Mouse (Mus musculus): ENCODE measurements around the gene Eef2. TPM values are rescaled to one million over a fixed set of nuclear protein-coding genes. Genes with fewer than 3 reads are reported as not detected.

Gene Eef2
- polyA plus RNA-seq, 1 experiment: 2,442 TPM

- no peak for TF ChIP-seq CTCF (IDR thresholded peaks at IDR 0.05; ENCODE audit: low read depth, low read length)
- no peak for TF ChIP-seq POLR2A (IDR thresholded peaks at IDR 0.05; ENCODE audit: insufficient read depth, low read length)
- no peak for TF ChIP-seq EP300 (IDR thresholded peaks at IDR 0.05; ENCODE audit: insufficient read depth, low read depth, low read length)
- H3K4me1 ChIP-seq (ENCODE audit: control insufficient read depth, insufficient read depth, low read length): no peaks in the 10 kb centered on the region
- H3K27me3 ChIP-seq (ENCODE audit: control insufficient read depth, insufficient read depth, low read length, poor library complexity, severe bottlenecking): no peaks in the 10 kb centered on the region
- H3K9me3 ChIP-seq (replicated peaks; ENCODE audit: control insufficient read depth, insufficient read depth, low read length, poor library complexity, severe bottlenecking): no peaks in the 10 kb centered on the region
- peak overlapping the region; percentile 26 for H3K4me3 ChIP-seq (ENCODE audit: low read depth, low read length)
- H3K9ac ChIP-seq (ENCODE audit: low read depth, poor library complexity, severe bottlenecking): peak overlapping the region; percentile 69
- H3K27ac ChIP-seq (ENCODE audit: insufficient read depth, low read length): peak overlapping the region; percentile 22
- H3K36me3 ChIP-seq (ENCODE audit: control insufficient read depth, insufficient read depth, low read length, poor library complexity, severe bottlenecking): peaks cover 31% of the 10 kb centered on the region
These were observed 31.8 kb upstream of the Eef2 start for GRCm38 (mm10) chr10:81144667-81145066.

GRCm38 (mm10) chr10:81145307-81145706 lies 31.1 kb upstream of the Eef2 start:
- peak overlapping the region; percentile 26 for H3K4me3 ChIP-seq (ENCODE audit: low read depth, low read length)
- peak overlapping the region; percentile 22 for H3K27ac ChIP-seq (ENCODE audit: insufficient read depth, low read length)
- TF ChIP-seq EP300 (IDR thresholded peaks at IDR 0.05; ENCODE audit: insufficient read depth, low read depth, low read length): no peak
- TF ChIP-seq POLR2A (IDR thresholded peaks at IDR 0.05; ENCODE audit: insufficient read depth, low read length): no peak
- no peak for TF ChIP-seq CTCF (IDR thresholded peaks at IDR 0.05; ENCODE audit: low read depth, low read length)
- H3K27me3 ChIP-seq (ENCODE audit: control insufficient read depth, insufficient read depth, low read length, poor library complexity, severe bottlenecking): no peaks in the 10 kb centered on the region
- H3K4me1 ChIP-seq (ENCODE audit: control insufficient read depth, insufficient read depth, low read length): no peaks in the 10 kb centered on the region
- peak overlapping the region; percentile 69 for H3K9ac ChIP-seq (ENCODE audit: low read depth, poor library complexity, severe bottlenecking)
- H3K9me3 ChIP-seq (replicated peaks; ENCODE audit: control insufficient read depth, insufficient read depth, low read length, poor library complexity, severe bottlenecking): no peaks in the 10 kb centered on the region
- peaks cover 31% of the 10 kb centered on the region for H3K36me3 ChIP-seq (ENCODE audit: control insufficient read depth, insufficient read depth, low read length, poor library complexity, severe bottlenecking)

GRCm38 (mm10) chr10:81145778-81146177 lies 30.7 kb upstream of the Eef2 start:
- no peaks in the 10 kb centered on the region for H3K4me1 ChIP-seq (ENCODE audit: control insufficient read depth, insufficient read depth, low read length)

GRCm38 (mm10) chr10:81146296-81146695 lies 30.1 kb upstream of the Eef2 start:
- Histone ChIP-seq H3K9me3 (replicated peaks; ENCODE audit: control insufficient read depth, insufficient read depth, low read length, poor library complexity, severe bottlenecking) (no peaks in the 10 kb centered on the region), H3K9ac (ENCODE audit: low read depth, poor library complexity, severe bottlenecking) (peak overlapping the region; percentile 69), H3K36me3 (ENCODE audit: control insufficient read depth, insufficient read depth, low read length, poor library complexity, severe bottlenecking) (peaks cover 31% of the 10 kb centered on the region), H3K27ac (ENCODE audit: insufficient read depth, low read length) (peak overlapping the region; percentile 44), H3K4me3 (ENCODE audit: low read depth, low read length) (peak overlapping the region; percentile 21), H3K4me1 (ENCODE audit: control insufficient read depth, insufficient read depth, low read length) (no peaks in the 10 kb centered on the region), H3K27me3 (ENCODE audit: control insufficient read depth, insufficient read depth, low read length, poor library complexity, severe bottlenecking) (no peaks in the 10 kb centered on the region)
- TF ChIP-seq CTCF (IDR thresholded peaks at IDR 0.05; ENCODE audit: low read depth, low read length) (no peak), EP300 (IDR thresholded peaks at IDR 0.05; ENCODE audit: insufficient read depth, low read depth, low read length) (no peak), POLR2A (IDR thresholded peaks at IDR 0.05; ENCODE audit: insufficient read depth, low read length) (no peak)

More at GRCm38 (mm10) chr10:81145778-81146177, 30.7 kb upstream of the Eef2 start:
- H3K9ac ChIP-seq (ENCODE audit: low read depth, poor library complexity, severe bottlenecking): peak overlapping the region; percentile 69; the same call in 1 of the 2 replicates
- peak overlapping the region; percentile 43 for H3K27ac ChIP-seq (ENCODE audit: insufficient read depth, low read length)
- TF ChIP-seq CTCF (IDR thresholded peaks at IDR 0.05; ENCODE audit: low read depth, low read length) (no peak), EP300 (IDR thresholded peaks at IDR 0.05; ENCODE audit: insufficient read depth, low read depth, low read length) (peak; percentile 81; the same call in 1 of the 2 replicates), POLR2A (IDR thresholded peaks at IDR 0.05; ENCODE audit: insufficient read depth, low read length) (no peak)
- H3K27me3 ChIP-seq (ENCODE audit: control insufficient read depth, insufficient read depth, low read length, poor library complexity, severe bottlenecking): no peaks in the 10 kb centered on the region
- peak overlapping the region; percentile 26 for H3K4me3 ChIP-seq (ENCODE audit: low read depth, low read length)
- no peaks in the 10 kb centered on the region for H3K9me3 ChIP-seq (replicated peaks; ENCODE audit: control insufficient read depth, insufficient read depth, low read length, poor library complexity, severe bottlenecking)
- peaks cover 31% of the 10 kb centered on the region for H3K36me3 ChIP-seq (ENCODE audit: control insufficient read depth, insufficient read depth, low read length, poor library complexity, severe bottlenecking)

- H3K4me1 ChIP-seq (ENCODE audit: control insufficient read depth, insufficient read depth, low read length): no peaks in the 10 kb centered on the region
- no peak overlapping the region for H3K9ac ChIP-seq (ENCODE audit: low read depth, poor library complexity, severe bottlenecking)
- H3K27ac ChIP-seq (ENCODE audit: insufficient read depth, low read length): no peak overlapping the region
- H3K4me3 ChIP-seq (ENCODE audit: low read depth, low read length): no peak overlapping the region
- TF ChIP-seq CTCF (IDR thresholded peaks at IDR 0.05; ENCODE audit: low read depth, low read length): no peak
- TF ChIP-seq EP300 (IDR thresholded peaks at IDR 0.05; ENCODE audit: insufficient read depth, low read depth, low read length): no peak
- TF ChIP-seq POLR2A (IDR thresholded peaks at IDR 0.05; ENCODE audit: insufficient read depth, low read length): no peak
- H3K27me3 ChIP-seq (ENCODE audit: control insufficient read depth, insufficient read depth, low read length, poor library complexity, severe bottlenecking): no peaks in the 10 kb centered on the region
- H3K36me3 ChIP-seq (ENCODE audit: control insufficient read depth, insufficient read depth, low read length, poor library complexity, severe bottlenecking): peaks cover 14% of the 10 kb centered on the region
- no peaks in the 10 kb centered on the region for H3K9me3 ChIP-seq (replicated peaks; ENCODE audit: control insufficient read depth, insufficient read depth, low read length, poor library complexity, severe bottlenecking)
These were observed 25.2 kb upstream of the Eef2 start for GRCm38 (mm10) chr10:81151261-81151660.

GRCm38 (mm10) chr10:81152609-81153008 lies 23.8 kb upstream of the Eef2 start:
- H3K9ac ChIP-seq (ENCODE audit: low read depth, poor library complexity, severe bottlenecking): no peak overlapping the region
- no peak overlapping the region for H3K4me3 ChIP-seq (ENCODE audit: low read depth, low read length)
- H3K36me3 ChIP-seq (ENCODE audit: control insufficient read depth, insufficient read depth, low read length, poor library complexity, severe bottlenecking): peaks cover 19% of the 10 kb centered on the region
- no peak overlapping the region for H3K27ac ChIP-seq (ENCODE audit: insufficient read depth, low read length)
- H3K9me3 ChIP-seq (replicated peaks; ENCODE audit: control insufficient read depth, insufficient read depth, low read length, poor library complexity, severe bottlenecking): no peaks in the 10 kb centered on the region
- H3K27me3 ChIP-seq (ENCODE audit: control insufficient read depth, insufficient read depth, low read length, poor library complexity, severe bottlenecking): no peaks in the 10 kb centered on the region
- no peaks in the 10 kb centered on the region for H3K4me1 ChIP-seq (ENCODE audit: control insufficient read depth, insufficient read depth, low read length)
- TF ChIP-seq CTCF (IDR thresholded peaks at IDR 0.05; ENCODE audit: low read depth, low read length): no peak

Measured in ES-Bruce4 (cell line).